Mouse (Mus musculus) v-Abl transformed pro-B cells (cell line): ENCODE data around the gene Sertad2.

Experiments used
- in situ Hi-C, 2 experiments: fragments of 400-800 bp; cut with MboI; formaldehyde crosslinking; loops; one replicate each; pipeline ENCODE4 v1.15.1; 2025; ENCODE audit not compliant: unreplicated experiment in 2 of 2

The Sertad2 gene

GRCm38 (mm10) chr11:20542739-20543452 lies at the start of gene Sertad2:
TSS of gene Sertad2 (plus strand) at chr11:20543253.
- in situ Hi-C loops, result loop anchor here (5.0 to 10.0 kb wide), 5 partner anchors 76 to 438 kb away; partner anchors contain the start of gene Cep68 (in 1 of the 2)

DNA sequence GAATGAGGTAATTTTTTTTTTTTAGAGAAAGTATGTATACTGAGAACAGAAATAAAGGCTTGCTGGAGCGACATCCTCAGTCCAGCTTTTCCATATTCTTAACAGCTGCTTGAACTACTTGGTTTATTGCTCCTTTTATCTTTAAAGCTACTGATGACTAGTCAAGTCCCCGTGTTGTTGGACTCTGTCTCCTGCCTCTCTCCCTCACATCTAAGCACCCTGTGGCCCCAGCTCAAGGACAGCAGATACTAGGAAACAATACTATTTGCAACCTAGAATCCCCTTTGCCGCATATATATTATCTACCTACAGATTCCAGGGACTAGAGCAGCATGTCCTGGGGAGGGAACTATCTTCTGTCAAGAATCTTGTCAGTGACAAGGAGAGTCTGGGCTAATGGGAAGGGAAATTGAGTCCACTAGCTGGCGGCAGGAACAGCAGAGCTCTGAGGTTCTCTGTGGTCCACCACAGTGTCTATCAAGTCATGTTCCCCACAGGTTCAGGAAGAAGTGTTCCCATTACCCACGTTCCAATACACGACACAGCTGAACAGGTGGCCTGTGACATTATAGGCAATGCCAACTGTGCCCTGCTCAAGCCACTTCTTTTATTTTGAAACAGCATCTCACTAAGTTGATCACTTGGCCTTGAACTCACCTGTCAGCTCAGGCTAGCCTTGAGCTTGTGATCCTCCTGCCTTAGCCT lies 49.0 kb upstream of the Sertad2 start:
- in situ Hi-C loops, result no loop called here

GRCm38 (mm10) chr11:20500516-20500915 lies 42.5 kb upstream of the Sertad2 start:
- in situ Hi-C loops, result no loop called here

DNA sequence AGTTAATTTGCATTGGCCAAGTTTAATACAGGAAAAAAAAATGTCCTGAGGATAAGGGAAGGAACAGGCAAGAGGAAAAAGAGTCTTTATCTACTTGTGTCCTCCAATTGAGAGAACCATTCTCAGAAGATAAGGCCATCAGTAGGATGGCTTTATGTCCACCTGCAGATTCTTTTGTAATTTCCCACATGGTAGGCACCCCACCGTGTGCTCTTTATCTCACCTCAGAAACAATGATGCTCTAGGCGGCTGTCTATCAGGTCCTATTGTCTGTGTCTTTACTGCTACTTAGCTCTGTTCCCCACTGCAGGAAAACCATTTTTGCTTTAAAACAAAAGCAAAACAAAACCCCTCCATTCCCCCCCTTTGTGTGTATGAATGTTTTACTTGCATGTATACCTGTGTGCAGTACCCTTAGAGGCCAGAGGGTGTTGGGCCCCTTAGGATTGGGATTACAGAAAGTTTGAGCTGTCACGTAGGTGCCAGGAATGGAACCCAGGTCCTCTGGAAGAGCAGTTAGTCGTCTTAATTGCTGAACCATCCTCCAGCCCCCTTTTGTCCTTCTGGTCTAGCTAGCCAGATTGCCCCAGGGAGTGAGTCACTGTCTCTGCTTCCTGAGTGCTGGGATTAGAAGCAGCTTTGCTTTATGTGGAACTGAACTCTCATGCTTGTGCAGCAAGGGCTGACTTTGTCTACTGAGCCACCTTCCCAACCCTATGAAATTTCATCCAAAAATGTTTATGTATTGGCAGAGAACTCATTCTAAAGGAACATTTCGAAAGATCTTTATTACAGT lies 41.7 kb upstream of the Sertad2 start:
- in situ Hi-C loops, result no loop called here

- in situ Hi-C loops, result no loop called here
Observed at GRCm38 (mm10) chr11:20513574-20513973, 29.5 kb upstream of the Sertad2 start.

GRCm38 (mm10) chr11:20514757-20515156 lies 28.3 kb upstream of the Sertad2 start:
- in situ Hi-C loops, result no loop called here

DNA sequence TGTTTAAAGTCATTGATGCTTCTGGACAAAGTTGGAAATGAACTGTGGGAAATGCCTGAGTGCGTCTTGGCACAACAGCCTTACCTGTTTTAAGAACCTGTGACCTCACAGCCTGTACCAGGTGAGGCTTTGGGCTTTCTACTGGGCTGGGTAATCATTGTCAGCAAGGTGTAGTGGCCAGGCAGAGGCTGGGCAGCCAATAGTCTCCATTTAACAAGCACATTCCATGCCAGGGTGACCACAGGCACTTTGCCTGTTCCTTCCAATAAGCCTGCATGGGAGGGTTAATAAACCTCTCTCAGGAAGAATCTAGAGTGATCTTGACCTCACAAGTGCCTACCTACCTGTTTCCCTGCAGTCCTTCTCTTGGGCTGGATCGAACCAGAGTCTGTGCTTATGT lies 21.7 kb upstream of the Sertad2 start:
- in situ Hi-C loops, result loop anchor here in 1 of 2 experiments (10.0 kb wide), 1 partner anchor 47 kb away; no protein-coding TSS in a partner anchor

DNA sequence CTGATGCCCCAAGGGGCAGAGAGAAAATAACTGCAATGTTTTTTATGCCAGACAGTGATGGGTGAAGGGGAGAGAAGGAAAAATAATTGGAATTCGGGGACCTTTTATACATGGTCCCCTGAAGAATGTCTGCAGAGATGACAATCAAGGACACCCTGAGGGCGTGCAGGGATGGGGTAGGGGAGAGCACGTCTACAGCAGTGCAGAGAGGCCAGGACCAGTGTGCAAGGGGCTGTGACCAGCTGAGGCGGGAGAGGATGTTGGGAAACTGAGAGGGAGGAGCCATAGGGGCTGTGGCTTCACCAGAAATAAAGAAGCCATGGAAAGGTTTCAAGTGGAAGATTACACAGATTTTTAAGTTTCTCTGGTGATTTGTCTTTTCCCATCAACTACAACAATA lies 20.3 kb upstream of the Sertad2 start:
- in situ Hi-C loops, result loop anchor here in 1 of 2 experiments (10.0 kb wide), 1 partner anchor 48 kb away; no protein-coding TSS in a partner anchor

DNA sequence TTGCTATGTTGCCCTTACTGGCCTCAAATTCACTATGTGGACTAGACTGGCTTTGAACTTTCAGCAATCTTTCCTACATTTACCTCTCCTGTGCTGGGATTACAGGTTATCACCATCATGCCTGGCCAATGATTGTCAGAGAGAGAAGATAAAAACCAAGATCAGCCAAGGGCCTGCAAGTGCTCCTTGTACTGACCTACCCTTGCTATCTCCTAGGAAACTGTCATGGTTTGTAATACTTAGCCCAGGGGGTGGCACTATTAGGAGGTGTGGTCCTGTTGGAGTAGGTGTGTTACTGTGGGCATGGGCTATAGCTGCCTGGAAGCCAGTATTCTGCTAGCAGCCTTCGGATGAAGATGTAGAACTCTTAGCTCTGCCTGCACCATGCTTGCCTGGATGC lies 18.6 kb upstream of the Sertad2 start:
- in situ Hi-C loops, result loop anchor here in 1 of 2 experiments (10.0 kb wide), 1 partner anchor 50 kb away; no protein-coding TSS in a partner anchor

GRCm38 (mm10) chr11:20525909-20526308 lies 17.1 kb upstream of the Sertad2 start:
- in situ Hi-C loops, result loop anchor here in 1 of 2 experiments (10.0 kb wide), 1 partner anchor 51 kb away; no protein-coding TSS in a partner anchor

GRCm38 (mm10) chr11:20527901-20528300 lies 15.2 kb upstream of the Sertad2 start:
- in situ Hi-C loops, result loop anchor here in 1 of 2 experiments (10.0 kb wide), 1 partner anchor 53 kb away; no protein-coding TSS in a partner anchor

DNA sequence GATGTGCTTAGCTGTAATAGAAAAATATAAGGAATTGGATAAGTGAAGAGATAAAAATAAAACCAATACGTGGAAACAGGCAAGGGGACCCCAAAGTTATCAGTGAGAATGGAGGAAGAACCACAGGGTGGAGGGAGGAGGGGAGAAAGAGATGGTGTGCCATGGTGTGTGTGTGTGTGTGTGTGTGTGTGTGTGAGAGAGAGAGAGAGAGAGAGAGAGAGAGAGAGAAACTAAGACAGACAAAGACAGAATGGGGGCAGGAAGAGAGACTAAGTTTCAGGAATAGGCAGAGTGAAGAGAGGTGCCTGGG lies 11.4 kb upstream of the Sertad2 start:
- in situ Hi-C loops, result no loop called here

DNA sequence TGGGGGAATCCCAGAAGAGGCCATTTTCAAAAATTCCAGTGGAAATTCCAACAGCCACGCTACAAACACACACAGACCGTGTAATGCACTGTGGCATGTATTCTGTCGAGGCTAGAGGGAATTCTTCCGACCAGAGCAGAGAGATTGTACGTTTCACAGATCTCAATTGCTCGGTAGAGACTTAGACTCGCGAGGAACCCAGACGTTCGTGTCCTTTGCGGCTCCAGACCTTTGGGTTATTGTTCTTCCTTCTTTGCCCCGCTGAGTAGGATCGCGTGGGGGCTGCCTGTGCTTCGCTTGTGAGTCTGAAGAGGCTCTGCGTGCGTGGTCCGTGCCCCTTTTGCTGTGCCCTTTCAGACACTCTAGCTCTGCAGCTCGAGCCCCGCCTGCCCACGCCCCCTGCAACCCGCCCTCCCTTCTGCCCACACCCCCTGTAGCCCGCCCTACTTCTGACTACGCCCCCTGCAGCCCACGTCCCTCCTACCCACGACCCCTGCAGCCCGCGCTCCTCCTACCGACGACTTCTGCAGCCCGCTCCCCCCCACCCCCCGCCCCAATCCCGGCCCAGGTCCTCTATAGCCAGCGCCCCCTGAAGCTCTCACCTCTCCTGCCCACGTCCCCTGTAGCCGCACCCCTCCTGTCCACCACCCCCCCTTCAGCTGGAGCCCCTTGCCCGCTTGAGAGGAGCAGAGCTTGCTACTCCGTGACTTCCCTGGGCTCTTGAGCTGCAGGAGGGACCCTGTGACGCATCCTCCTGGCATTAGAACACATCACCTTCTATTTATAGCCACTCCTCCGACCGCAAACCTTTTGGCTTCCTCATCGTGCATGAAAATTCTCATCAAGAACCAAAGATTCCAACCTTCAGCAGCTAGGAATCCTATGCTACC lies 10.8 kb upstream of the Sertad2 start:
- in situ Hi-C loops, result no loop called here

DNA sequence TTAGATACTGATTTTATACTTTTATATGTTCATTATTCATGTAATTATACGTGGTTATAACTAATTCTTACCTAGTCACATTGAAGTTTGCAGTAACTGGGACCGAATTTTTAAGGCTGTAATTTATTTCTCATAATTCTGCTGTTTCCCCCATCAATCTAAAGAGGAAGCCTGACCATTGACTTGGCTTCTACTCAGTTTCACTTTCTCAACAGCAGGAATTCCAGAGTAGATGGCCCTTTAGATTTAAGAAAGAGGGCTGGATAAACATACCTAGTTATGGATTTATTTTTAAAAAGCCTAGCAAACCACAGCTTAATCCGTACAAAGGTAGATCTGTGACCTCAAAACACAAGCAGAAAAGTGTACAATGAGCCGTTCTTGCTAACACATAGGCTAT lies 9.8 kb upstream of the Sertad2 start:
- in situ Hi-C loops, result no loop called here

- in situ Hi-C loops, result no loop called here
Observed at GRCm38 (mm10) chr11:20537221-20537620, 5.8 kb upstream of the Sertad2 start.

DNA sequence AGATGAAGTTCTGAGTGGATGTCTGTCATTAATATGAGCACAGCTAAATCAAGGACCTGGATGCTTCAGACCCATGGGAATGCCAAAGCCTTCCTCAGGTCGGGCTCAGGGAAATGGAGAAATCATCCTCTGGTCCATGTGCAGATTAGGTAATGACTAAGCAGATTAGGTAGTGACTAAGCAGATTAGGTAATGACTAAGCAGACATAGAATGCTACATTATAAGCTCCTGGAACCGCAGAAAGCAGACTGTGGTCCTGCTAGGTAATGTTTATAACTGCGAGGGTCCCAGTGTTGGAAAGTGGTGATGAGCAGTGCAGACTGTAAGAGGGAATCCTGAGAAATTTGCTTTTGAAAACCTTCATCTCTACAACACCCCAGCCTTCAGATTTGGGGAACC lies 4.6 kb upstream of the Sertad2 start:
- in situ Hi-C loops, result no loop called here

DNA sequence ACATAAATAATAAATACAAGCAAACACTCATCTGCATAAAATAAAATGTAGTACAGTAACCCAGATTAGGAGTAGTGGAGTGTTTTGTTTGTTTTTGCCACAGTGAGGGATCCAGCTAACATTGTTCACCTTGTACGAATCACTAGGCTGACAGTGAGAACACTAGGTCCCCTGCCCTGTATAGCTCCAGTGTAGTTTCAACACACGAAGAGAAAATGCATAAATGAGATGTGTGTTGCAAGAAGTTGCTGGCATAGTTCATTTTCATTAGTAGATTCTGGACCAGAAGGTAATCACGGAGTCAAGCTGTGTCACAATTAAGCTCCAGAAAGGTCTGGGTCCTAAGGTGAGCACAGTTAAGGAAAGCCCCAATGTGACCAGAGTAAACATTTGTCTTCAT lies 1.8 kb upstream of the Sertad2 start:
- in situ Hi-C loops, result loop anchor here (5.0 to 10.0 kb wide), 5 partner anchors 74 to 436 kb away; partner anchors contain the start of gene Cep68 (in 1 of the 2)

DNA sequence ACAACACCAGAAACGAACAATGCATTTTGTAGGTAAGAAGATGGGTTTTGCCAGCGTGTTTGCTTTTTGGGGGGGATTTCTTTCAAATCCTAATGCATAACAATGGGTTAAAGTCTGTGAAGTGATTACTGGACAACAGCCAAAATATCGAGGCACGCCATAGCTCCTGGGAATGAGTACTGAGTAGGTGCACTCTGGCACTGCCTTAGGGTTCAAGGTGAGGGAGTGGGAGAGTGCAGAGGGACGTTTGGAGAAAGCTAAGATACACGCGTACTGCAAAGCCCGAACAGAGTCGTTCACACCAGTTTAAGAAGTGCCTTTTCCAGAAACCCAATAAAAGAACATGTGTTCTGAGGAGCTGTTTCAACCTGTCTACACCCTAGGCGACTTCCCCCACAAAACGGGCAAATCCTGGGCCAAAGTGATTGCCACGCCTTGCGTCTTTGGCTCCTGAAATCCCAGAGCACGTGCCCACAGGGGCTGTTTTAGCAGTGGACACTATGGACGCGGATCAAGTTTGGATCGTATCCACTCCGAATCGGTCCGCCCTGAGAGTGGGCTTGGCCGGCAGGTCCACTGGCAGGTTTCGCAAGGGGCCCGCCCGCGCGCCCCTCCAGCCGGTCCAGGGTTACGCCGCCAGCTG lies 937 bp upstream of the Sertad2 start:
- in situ Hi-C loops, result loop anchor here (5.0 to 10.0 kb wide), 5 partner anchors 75 to 437 kb away; partner anchors contain the start of gene Cep68 (in 1 of the 2)

- in situ Hi-C loops, result loop anchor here (5.0 to 10.0 kb wide), 5 partner anchors 76 to 439 kb away; partner anchors contain the start of gene Cep68 (in 1 of the 2)
Observed at GRCm38 (mm10) chr11:20543453-20544120, 534 bp downstream of the Sertad2 start.
